Mouse (Mus musculus): ENCODE measurements around the gene Usp19. TPM values are rescaled to one million over a fixed set of nuclear protein-coding genes. Genes with fewer than 3 reads are reported as not detected.

Gene Usp19
- polyA plus RNA-seq, 1 experiment from 2014 or later = 79.4 TPM

- H3K27ac ChIP-seq (replicated peaks) = no peak overlapping the region; the same call in 1 of the 2 replicates
- no peak for DNase-seq (ENCODE audit: low spot score)
- peaks cover 7% of the 10 kb centered on the region for H3K27me3 ChIP-seq (ENCODE audit: low read depth, poor library complexity, severe bottlenecking)
- no peaks in the 10 kb centered on the region for H3K9me3 ChIP-seq (replicated peaks)
- no peaks in the 10 kb centered on the region for H3K36me3 ChIP-seq
- H3K4me1 ChIP-seq = peaks cover 29% of the 10 kb centered on the region
- WGBS = 77% methylated on average over 12 of the region's 12 CpGs
- no peak overlapping the region for H3K4me3 ChIP-seq
Measured at GRCm38 (mm10) chr9:108455747-108456571, 34.4 kb upstream of the Usp19 start.

GRCm38 (mm10) chr9:108456953-108457352 lies 33.4 kb upstream of the Usp19 start:
- Histone ChIP-seq H3K27ac (replicated peaks) (no peak overlapping the region), H3K4me1 (peaks cover 29% of the 10 kb centered on the region), H3K9me3 (replicated peaks) (no peaks in the 10 kb centered on the region), H3K36me3 (no peaks in the 10 kb centered on the region), H3K27me3 (ENCODE audit: low read depth, poor library complexity, severe bottlenecking) (no peaks in the 10 kb centered on the region), H3K4me3 (no peak overlapping the region)
- no peak for DNase-seq (ENCODE audit: low spot score)
- 86% methylated on average over 10 of the region's 10 CpGs for WGBS

DNA sequence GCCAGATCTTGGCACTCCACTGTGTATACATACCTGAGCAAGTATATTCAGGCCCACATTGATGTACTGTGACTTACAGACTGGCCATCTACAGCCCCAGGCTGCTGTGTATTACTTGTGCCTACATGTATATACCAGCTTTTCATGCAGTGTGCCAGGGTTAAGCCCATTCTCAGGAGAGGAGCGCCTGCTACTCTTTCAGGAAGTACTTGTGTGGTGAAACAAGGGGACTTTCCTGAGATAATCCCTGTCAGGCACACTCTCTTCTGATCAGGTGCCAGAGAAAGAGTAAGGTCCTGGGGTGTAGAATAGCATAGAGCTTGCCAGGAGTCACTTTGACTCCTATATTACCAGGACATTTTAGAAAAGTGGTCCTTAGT lies 30.5 kb upstream of the Usp19 start:
- 92% methylated on average over 1 of the region's 1 CpGs for WGBS
- H3K27ac ChIP-seq (replicated peaks) = peak overlapping the region; percentile 94
- H3K27me3 ChIP-seq (ENCODE audit: low read depth, poor library complexity, severe bottlenecking) = no peaks in the 10 kb centered on the region

DNA sequence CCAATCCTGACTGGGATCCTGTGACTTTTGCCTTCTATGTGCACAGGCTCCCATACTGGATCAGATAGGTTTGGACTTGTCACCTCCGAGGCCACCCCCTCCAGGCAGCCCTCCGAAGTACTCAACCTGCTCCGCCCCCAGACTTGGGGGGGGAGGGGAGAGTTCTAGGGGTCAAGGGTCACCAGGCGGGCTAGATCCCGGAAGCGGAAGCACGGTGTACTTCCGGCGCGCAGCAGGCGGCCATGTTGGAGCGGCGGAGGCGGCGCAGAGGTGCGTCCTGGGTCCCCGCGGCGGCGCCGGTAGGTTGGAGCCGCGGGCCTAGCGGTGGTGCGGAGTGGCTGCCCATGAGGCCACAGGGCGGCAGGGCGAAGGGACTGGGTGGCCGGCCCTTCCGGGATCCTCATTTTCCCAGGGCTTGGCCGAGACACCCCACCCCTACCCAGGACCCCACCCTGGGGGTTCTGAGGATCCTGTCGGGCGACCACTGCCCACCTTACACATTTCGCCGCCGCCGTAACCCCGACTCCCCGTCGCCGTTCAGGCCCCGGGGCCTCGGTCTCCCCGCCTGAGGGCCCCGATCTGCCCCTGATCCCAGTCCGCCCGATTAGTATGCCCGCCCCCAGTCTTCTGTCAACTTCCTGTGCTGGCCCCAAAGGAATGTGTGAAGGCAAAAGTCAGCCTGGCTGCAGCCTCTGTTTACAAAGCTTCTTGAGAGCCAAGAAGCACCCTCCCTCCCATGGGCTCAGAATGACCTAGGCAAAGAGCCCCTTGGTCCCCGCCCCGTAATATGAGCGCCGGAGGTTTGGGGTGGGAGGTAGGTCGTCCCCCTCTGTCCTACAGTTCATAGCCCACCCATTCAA lies 29.9 kb upstream of the Usp19 start, which contains the start of gene Ccdc71:
TSS of gene Ccdc71 (plus strand) at position 209 of the 860 bp plus-strand sequence.
- Histone ChIP-seq H3K9me3 (replicated peaks) (no peaks in the 10 kb centered on the region), H3K4me1 (peaks cover 23% of the 10 kb centered on the region), H3K27me3 (ENCODE audit: low read depth, poor library complexity, severe bottlenecking) (no peaks in the 10 kb centered on the region), H3K36me3 (peaks cover 35% of the 10 kb centered on the region), H3K4me3 (peak within 1 kb of the TSS; percentile 97), H3K27ac (replicated peaks) (peak within 1 kb of the TSS; percentile 94)
- DNase-seq (ENCODE audit: low spot score) = peak; percentile 89
- 1% methylated on average over 51 of the region's 52 CpGs for WGBS

More for the DNA sequence above, 30.5 kb upstream of the Usp19 start:
- Histone ChIP-seq H3K4me3 (peak overlapping the region; percentile 97), H3K9me3 (replicated peaks) (no peaks in the 10 kb centered on the region), H3K4me1 (peaks cover 23% of the 10 kb centered on the region), H3K36me3 (peaks cover 28% of the 10 kb centered on the region)
- no peak for DNase-seq (ENCODE audit: low spot score)

- DNase-seq (ENCODE audit: low spot score) = no peak
- Histone ChIP-seq H3K9me3 (replicated peaks) (no peaks in the 10 kb centered on the region), H3K27ac (replicated peaks) (peak within 1 kb of the TSS; percentile 94), H3K4me1 (peaks cover 23% of the 10 kb centered on the region), H3K27me3 (ENCODE audit: low read depth, poor library complexity, severe bottlenecking) (no peaks in the 10 kb centered on the region), H3K36me3 (peaks cover 41% of the 10 kb centered on the region), H3K4me3 (peak within 1 kb of the TSS; percentile 97)
- WGBS = 29% methylated on average over 11 of the region's 11 CpGs
Measured at GRCm38 (mm10) chr9:108461181-108461631, 29.2 kb upstream of the Usp19 start, which contains the start of gene Klhdc8b. Gene Klhdc8b (minus strand): TSS chr9:108461581.

DNA sequence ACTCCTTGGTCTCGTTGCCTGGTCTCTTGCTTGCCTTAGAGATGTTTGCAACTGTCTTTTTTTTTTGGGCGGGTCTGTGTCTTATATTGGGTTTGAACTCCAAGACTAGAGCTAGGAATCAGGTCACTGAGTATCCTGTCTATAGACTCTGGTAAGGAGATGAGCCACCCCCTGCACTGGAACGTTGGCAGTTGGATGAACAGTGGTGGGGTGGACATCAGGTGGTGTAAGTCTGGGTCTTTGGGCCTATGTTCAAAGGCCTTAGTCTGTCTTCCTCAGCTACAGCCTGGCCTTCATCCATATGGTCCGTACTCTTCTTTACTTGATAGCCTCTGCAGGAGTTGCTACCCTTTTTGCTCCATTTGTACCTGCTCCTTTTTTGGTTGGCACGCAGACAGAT lies 28.7 kb upstream of the Usp19 start:
- H3K27me3 ChIP-seq (ENCODE audit: low read depth, poor library complexity, severe bottlenecking) = no peaks in the 10 kb centered on the region
- H3K4me1 ChIP-seq = peaks cover 23% of the 10 kb centered on the region
- H3K4me3 ChIP-seq = peak overlapping the region; percentile 97
- WGBS = 89% methylated on average over 5 of the region's 5 CpGs
- peaks cover 46% of the 10 kb centered on the region for H3K36me3 ChIP-seq
- H3K9me3 ChIP-seq (replicated peaks) = no peaks in the 10 kb centered on the region
- peak overlapping the region; percentile 94; the same call in 1 of the 2 replicates for H3K27ac ChIP-seq (replicated peaks)
- DNase-seq (ENCODE audit: low spot score) = no peak

DNA sequence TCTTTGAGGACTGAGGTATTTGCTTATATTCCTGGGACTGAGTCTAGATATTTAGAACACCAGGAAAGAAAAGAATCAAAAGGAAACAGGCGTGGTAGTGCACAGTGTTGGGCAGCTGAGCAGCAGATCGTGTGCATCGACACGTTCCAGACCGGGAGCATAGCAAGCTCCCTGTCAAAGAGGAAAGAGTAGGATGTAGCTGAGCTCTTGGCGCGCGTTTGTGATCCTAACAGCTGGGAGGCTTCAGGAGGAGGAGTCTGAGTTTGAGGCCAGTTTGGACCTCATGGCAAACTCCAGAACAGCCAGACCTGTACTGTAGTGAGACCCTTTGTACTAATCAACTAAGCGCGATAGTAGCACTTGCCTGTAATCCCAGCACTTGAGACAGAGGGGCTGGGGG lies 28.2 kb upstream of the Usp19 start:
- Histone ChIP-seq H3K4me3 (peak overlapping the region; percentile 97; the same call in 1 of the 2 replicates), H3K27me3 (ENCODE audit: low read depth, poor library complexity, severe bottlenecking) (no peaks in the 10 kb centered on the region), H3K4me1 (peaks cover 23% of the 10 kb centered on the region), H3K27ac (replicated peaks) (no peak overlapping the region), H3K36me3 (peaks cover 51% of the 10 kb centered on the region), H3K9me3 (replicated peaks) (no peaks in the 10 kb centered on the region)
- 93% methylated on average over 10 of the region's 10 CpGs for WGBS
- no peak for DNase-seq (ENCODE audit: low spot score)

GRCm38 (mm10) chr9:108463713-108464112 lies 26.7 kb upstream of the Usp19 start:
- H3K4me3 ChIP-seq = no peak overlapping the region
- no peak for DNase-seq (ENCODE audit: low spot score)
- H3K4me1 ChIP-seq = peaks cover 23% of the 10 kb centered on the region
- H3K27me3 ChIP-seq (ENCODE audit: low read depth, poor library complexity, severe bottlenecking) = no peaks in the 10 kb centered on the region
- H3K9me3 ChIP-seq (replicated peaks) = no peaks in the 10 kb centered on the region; the same call in 1 of the 2 replicates
- H3K36me3 ChIP-seq = peaks cover 59% of the 10 kb centered on the region
- no peak overlapping the region for H3K27ac ChIP-seq (replicated peaks)
- 97% methylated on average over 9 of the region's 9 CpGs for WGBS

DNA sequence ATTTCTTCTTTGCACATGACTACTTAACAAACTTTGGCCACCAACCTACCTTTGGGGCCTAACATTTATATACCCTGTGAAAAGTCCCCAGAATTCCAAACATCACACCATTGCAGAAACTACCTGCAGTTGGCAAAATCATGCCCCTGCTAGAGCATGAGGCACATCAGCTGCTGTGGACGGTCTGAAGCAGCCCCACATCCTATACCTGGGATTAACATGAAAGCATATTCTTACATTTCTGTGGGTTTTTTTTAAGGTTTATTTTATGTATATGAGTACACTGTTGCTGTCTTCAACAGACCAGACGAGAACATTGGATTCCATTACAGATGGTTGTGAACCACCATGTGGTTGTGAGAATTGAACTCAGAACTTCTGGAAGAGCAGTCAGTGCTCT lies 24.2 kb upstream of the Usp19 start:
- Histone ChIP-seq H3K27ac (replicated peaks) (no peak overlapping the region), H3K27me3 (ENCODE audit: low read depth, poor library complexity, severe bottlenecking) (no peaks in the 10 kb centered on the region), H3K4me3 (no peak overlapping the region), H3K9me3 (replicated peaks) (no peaks in the 10 kb centered on the region; the same call in 1 of the 2 replicates), H3K4me1 (peaks cover 15% of the 10 kb centered on the region), H3K36me3 (peaks cover 59% of the 10 kb centered on the region)
- no peak for DNase-seq (ENCODE audit: low spot score)
- 91% methylated on average over 2 of the region's 2 CpGs for WGBS

GRCm38 (mm10) chr9:108469430-108469829 lies 21.0 kb upstream of the Usp19 start:
- no peak for DNase-seq (ENCODE audit: low spot score)
- H3K27ac ChIP-seq (replicated peaks) = no peak overlapping the region
- no peaks in the 10 kb centered on the region for H3K4me1 ChIP-seq
- 87% methylated on average over 5 of the region's 5 CpGs for WGBS
- H3K9me3 ChIP-seq (replicated peaks) = no peaks in the 10 kb centered on the region; the same call in 1 of the 2 replicates
- H3K27me3 ChIP-seq (ENCODE audit: low read depth, poor library complexity, severe bottlenecking) = no peaks in the 10 kb centered on the region
- no peak overlapping the region for H3K4me3 ChIP-seq
- H3K36me3 ChIP-seq = peaks cover 35% of the 10 kb centered on the region

GRCm38 (mm10) chr9:108469845-108470244 lies 20.6 kb upstream of the Usp19 start:
- Histone ChIP-seq H3K9me3 (replicated peaks) (no peaks in the 10 kb centered on the region; the same call in 1 of the 2 replicates), H3K4me1 (no peaks in the 10 kb centered on the region), H3K27ac (replicated peaks) (no peak overlapping the region), H3K4me3 (no peak overlapping the region), H3K27me3 (ENCODE audit: low read depth, poor library complexity, severe bottlenecking) (no peaks in the 10 kb centered on the region), H3K36me3 (peaks cover 31% of the 10 kb centered on the region)
- 85% methylated on average over 4 of the region's 4 CpGs for WGBS
- DNase-seq (ENCODE audit: low spot score) = no peak

DNA sequence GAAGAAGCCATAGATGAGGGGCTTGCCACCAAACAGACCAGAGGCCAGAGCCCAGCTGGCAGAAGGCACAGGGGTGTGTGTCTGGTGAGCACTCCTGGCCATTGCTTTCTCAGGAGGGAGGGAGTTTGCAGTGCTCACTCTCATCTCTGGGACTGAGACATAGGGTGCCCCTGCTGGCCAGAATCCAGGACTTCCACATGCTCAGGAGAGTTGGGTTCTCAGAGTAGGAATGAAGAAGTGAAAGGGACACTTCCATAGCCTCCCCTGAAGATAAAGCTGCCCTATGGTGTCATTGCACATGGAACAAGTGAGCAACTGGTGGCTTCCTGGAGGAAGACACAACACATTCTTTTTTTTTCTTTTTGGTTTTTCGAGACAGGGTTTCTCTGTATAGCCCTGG lies 15.9 kb upstream of the Usp19 start:
- no peak for DNase-seq (ENCODE audit: low spot score)
- Histone ChIP-seq H3K27ac (replicated peaks) (no peak overlapping the region), H3K36me3 (no peaks in the 10 kb centered on the region), H3K4me3 (no peak overlapping the region), H3K27me3 (ENCODE audit: low read depth, poor library complexity, severe bottlenecking) (no peaks in the 10 kb centered on the region), H3K9me3 (replicated peaks) (no peaks in the 10 kb centered on the region), H3K4me1 (peaks cover 17% of the 10 kb centered on the region)
- 67% methylated on average over 1 of the region's 1 CpGs for WGBS
